Mouse (Mus musculus) thymus, postnatal 0 days (tissue): ENCODE measurements around the gene Tubg2. TPM values are rescaled to one million over a fixed set of nuclear protein-coding genes. Genes with fewer than 3 reads are reported as not detected.
A peak's percentile ranks its signal among the peaks of the same experiment; 100 is the strongest.
"Not testable (repeated sequence)": the region's sequence is repeated elsewhere in the genome, so short reads cannot be mapped to it uniquely, and the experiment has no call there.

ENCODE experiments used
- DNase-seq: peaks from one replicate; pipeline ENCODE4 v3.0.0-alpha.2; 2015; ENCODE audit warnings: low spot score
- polyA plus RNA-seq: library from polyadenylated mRNA; unstranded; fragments of >200 nt; fragmentation: Nextera tagmentation; extraction: Ambion mirVana; gene quantifications from 2 replicates; pipeline ENCODE4 v1.2.1, GENCODE M21; 2015

Tubg2 gene
- polyA plus RNA-seq, 1 experiment from 2014 or later = 1.6 TPM

DNA sequence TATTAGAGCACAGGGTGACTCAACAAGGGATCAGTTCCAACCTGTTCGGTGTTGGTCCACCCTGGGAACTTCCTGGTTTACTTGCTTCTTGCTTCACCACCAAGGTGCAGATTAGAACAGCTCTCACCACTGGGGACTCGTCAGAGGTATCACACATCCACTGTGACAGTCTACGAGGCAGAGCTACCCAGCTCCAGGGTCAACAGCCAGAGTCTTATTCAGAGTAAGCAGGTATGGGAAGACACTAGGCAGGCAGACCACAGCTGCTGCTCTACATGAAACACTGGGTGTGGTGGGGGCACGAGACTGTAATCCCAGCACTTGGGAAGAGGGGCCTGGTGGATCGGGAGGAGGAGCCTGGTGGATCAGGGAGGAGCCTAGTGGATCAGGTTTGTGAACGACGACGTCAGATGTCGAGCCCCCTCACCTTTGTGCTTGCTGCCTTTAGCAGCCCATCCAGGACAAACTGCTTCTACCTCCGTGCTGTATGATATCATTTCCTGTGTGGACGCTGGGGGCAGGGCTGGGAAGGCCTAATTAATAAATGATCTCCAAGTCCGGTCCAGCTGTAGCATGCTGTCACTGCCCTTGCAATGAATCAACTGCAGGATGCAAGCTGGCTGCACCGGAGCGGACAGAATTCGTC is 17.0 kb upstream of the Tubg2 start:
- DNase-seq = no peak

DNA sequence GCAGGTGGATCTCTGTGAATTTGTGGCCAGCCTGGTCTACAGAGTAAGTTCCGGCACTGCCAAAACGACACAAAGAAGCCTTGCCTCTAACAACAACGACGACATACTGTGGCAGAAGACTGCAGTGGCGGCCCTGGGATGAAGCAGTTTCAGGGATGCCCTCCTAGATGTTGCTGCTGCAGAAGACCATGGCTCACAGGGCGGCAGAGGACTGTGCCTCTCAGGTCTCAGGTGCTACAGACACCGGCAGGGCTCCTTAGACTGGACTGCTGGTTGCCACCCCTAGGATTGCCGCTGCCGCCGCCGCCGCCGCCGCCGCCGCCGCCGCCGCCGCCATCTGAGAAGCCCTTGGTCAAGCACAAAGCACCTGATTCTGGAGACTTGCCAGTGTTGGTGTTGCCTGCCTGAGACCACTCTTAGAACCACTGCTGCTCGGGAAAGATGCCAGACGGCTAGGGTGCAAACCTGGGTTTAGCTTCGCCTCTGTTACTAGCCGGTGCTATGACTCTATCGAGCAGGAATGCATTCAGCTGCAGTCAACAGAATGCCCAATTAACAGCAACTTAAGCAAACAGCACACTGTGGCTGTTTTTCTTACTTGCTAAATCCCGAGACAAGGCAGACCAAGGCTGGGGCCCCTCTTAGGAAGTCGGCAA is 15.4 kb upstream of the Tubg2 start:
- DNase-seq = no peak

DNA sequence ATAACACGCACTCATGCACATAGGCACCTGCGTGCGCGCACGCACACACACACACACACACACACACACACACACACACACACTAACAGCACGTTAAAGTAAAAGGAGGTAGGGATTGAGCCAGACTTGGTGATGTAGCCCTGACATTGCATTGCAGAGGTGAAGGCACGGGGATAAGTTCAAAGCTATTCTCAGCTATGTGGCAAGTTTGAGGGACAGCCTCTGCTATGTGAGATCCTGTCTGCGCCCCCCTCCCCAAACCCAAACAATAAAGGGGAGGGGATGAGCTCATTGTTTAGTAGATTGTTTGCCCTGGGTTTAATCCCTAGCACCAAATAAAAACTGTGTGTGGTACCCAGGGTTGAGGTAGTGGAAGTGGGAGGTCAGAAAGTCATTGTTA is 14.6 kb upstream of the Tubg2 start:
- no peak for DNase-seq

DNA sequence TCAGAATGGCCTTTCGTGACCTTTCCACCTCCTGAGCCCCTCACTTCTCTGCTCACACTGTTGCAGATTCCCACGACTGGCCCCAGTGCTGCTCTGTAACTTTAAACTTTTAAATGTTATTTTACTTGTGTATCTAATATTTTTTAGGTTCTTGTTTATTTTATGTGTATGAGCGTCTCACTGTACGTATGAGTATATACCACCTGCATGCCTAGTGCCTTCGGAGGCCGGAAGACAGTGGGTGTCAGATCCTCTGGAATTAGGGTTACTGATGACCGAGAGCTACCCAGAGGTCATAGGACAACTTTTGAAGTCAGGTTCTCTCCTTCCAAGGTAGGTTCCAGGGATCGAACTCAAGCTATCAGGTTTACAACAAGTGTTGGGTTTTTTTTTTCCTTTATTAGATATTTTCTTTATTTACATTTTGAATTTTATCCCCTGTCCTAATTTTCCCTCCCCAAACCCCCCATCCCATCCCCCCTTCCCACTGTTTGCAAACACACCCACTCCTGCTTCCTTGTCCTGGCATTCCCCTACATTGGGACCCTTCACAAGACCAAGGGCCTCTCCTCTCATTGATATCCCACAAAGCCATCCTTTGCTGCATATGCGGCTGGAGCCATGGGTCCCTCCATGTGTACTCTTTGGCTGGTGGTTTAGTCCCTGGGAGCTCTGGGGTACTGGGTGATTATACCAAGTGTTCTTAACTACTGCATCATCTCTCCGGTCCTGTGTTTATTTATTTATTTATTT is 13.3 kb upstream of the Tubg2 start:
- no peak for DNase-seq

DNA sequence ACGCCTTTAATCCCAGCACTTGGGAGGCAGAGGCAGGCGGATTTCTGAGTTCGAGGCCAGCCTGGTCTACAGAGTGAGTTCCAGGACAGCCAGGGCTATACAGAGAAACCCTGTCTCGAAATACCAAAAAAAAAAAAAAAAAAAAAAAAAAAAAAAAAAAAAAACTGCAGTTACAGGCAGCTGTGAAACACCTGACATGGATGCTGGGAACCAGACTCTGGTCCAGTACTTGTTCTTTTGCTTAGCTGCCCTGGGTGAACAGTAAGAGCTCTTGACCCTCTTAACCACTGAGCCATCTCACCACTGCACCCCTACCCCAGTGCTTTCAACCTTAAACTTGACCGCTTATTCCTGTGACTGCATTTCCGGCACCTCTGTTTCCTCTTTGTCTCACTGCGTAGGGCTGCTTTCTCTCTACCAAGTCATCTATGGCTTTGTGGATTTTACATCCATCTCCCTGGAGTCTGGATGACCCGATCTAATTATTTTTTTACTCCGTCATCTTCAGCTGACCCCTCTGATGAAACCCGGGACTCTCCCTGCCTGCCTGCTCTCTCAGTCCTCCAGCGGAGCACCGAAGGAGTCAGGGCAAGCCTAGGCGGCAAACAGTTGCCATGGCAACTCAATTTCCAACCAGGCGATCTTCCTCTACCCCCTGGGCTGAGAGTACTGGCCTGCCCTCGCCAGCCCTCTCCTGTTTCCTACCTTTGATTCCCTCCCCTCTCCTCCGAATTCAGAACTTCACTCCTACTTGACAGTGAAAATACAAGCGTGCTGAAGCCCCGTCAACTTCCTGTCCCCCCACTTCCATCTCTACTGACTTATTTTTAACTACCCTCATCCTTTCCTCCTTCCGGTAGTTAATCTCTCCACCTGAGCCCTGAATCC is 12.1 kb upstream of the Tubg2 start:
- peak; percentile 67 for DNase-seq

DNA sequence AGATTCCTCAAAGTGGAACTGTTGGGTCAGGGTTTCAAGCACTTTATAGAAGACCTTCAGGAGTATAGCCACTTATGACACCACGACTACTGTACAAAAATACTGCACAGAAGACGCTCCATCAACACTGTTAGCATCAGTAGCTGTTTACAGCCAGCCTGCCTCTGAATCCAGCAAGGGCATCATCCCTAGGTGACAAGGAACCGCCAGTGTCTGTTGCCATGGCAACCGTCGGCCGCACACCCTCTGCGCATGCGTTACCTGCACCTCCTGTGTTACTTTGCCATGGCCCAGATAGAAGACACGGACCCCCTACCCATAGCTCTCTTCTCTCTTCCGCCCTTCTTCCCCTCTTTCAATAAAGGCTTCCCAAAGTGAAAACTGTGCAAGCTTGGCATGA is 9.3 kb upstream of the Tubg2 start:
- DNase-seq = peak; percentile 56

DNA sequence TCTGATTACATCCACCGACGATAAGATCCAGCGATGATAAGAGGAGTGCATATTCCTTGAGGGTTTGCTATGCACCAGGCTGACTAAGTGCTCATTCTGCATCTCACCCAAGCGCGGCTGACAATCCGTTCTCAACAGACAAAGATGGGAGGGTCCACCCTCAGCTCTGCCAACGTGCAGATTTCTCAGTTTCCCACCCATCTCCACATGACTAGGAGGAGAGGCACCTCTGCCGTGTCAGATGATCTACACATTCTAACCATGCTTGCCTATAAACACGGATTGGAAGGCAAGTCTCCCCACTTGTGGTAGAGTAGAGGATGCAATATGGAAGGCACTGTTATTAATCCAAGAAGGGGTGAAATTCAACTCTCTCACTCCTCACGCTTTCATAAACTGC is 7.0 kb upstream of the Tubg2 start:
- no peak for DNase-seq

DNA sequence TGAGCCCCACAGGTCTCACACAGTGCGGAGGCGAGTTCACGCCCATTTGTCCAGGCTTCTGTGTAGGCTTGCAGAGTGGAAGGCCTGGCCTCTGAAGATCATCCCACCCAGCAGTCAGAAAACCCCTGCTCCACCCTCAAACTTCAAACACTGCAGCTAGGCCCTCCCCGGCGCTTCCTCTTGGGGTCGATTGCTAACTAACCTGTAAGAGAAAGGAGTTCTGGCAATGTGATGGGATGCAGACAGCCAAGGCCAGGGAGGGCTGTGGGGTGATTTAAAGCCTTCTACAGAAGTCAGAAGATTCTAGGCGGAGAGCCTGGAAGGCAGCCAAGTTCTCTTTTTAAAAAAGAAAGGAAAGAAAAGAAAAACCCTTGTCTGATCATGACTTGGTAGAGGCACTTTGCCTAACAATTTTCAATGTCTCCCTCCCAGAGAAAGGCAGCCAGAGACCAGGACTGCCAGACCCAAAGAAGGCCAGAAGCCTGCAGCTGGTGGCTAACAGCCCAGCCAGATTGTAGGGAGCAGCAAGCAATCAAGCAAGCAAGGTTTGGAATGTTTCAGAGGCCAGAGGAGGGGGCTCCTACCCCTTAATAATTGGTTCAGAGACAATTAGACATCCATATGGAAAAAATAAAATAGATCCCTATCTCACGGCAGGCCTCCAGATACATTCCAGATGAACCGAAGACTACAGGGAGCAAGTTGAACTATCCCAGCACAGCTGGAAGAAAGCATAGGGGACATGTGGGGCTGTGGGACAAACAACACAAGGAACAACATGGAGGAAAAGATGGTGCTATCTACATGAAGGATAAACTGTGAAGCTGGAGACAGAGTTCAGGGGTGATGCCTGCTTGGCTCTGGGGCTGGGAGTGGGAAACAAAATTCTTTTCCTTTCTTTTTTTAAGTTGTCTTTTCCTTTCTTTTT is 6.3 kb upstream of the Tubg2 start:
- no peak for DNase-seq

DNA sequence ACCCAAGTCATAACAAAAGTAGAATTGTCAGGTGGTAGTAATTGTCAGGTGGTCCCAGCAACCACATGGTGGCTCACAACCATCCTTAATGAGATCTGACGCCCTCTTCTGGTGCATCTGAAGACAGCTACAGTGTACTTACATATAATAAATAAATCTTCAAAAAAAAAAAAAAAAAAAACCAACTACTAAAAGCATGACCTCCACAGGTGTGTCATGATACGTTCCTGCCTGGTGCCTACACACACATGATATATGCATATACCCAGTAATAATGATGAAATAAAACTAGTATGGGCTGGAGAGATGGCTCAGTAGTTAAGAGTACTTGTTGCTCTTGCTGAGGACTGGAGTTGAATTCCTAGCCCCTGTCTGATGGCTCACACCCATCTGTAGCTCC is 4.6 kb upstream of the Tubg2 start:
- DNase-seq = no peak

DNA sequence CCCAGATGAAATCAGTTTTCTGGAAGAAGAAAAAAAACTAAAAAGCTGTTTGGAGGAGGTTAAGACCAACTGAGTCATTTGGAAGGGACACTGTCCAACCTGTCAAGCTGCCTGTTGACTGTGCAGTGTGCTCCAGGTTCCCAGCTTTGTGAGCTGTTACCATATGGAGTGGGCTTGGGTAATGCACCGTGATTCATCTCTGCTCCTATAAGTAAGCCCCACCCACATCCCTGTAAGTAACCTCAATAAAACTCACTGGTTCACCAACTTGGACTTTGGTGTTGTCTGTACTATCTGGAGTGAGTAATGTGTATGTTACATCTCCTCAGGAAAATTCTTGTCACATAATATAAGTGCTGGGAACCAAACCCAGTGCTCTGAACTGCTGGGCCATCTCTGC is 2.9 kb upstream of the Tubg2 start:
- DNase-seq = no peak

DNA sequence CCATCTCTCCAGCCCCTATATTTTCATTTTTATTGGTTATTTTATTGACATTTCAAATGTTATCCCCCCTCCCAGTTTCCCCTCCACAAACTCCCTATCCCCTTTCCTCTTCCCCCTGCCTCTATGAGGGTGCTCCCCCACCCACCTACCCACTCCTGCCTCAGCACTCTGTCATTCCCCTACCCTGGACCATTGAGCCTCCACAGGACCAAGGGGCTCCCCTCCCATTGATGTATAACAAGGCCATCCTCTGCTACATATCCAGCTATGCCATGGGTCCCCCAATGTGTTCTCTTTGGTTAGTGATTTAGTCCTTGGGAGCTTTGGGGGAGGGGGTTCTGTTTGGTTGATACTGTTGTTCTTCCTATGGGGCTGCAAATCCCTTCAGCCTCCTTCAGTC is 1.1 kb upstream of the Tubg2 start:
- DNase-seq = no peak

DNA sequence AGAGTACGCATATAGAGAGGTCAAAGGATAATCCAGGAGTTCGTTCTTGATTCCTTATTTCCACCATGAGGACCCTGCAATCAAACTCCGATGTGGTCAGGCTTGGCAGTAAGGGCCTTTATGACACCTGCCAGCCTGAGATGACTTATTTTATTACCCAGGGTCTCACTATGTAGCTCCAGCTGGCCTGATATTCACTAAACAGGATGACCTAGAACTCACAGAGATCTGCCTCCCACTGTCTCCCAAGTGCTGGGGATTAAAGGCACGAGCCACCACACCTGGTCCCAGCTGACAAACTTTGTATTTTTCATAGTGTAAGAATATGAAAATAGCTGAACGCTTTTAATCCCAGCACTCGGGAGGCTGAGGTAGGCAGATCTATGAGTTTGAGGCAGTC is 556 bp upstream of the Tubg2 start:
- no peak for DNase-seq

DNA sequence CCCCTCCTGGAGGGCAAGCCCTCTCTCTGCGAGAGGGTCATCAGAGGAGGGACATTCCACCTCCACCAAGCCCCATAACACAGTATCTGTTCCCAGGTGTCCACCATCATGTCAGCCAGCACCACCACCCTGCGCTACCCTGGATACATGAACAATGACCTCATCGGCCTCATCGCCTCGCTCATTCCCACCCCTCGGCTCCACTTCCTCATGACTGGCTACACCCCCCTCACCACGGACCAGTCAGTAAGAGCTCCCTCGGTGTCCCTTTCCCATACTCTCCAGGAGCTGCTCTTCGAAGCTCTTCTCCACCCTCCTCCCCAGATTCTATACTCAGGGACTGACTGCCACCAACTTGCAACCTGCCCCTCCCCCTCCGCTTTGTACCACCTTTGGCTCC is 4.4 kb downstream of the Tubg2 start:
- DNase-seq = not testable (repeated sequence)

DNA sequence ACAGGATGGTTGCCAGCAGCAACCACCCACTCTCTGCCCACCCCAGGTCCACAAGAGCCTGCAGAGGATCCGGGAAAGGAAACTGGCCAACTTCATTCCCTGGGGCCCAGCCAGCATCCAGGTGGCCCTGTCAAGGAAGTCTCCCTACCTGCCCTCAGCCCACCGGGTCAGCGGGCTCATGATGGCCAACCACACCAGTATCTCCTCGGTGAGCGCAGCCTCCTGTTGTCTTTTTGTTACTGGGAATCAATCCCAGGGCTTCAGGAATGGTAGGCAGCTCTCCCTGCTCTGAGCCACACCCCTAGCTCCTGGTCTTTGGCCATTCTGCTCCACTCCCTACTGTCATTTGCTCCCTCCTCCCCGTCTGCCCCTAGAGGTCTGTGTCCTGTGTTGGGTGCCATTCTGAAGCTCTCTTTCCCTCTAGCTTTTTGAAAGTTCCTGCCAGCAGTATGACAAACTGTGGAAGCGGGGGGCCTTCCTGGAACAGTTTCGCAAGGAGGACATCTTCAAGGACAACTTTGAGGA is 5.3 kb downstream of the Tubg2 start:
- not testable (repeated sequence) for DNase-seq

DNA sequence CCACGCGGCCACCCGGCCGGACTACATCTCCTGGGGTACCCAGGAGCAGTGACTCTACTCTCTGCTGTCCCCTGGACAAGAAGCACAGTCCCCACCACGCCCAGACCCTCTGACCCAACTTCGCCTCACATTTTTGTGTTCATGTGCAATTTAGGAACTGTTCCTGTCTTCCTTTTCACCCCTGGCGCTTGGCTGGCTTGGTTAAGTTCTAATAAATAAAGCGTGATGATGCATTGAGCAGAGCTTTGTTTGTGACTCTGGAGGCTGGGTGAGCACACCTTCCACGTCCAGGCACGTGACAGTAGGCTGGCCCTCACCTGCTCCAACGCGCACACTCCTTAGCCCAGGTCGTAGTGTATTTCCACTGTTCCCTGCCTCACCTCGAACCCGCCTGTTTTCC is 5.8 kb downstream of the Tubg2 start:
- no peak for DNase-seq

DNA sequence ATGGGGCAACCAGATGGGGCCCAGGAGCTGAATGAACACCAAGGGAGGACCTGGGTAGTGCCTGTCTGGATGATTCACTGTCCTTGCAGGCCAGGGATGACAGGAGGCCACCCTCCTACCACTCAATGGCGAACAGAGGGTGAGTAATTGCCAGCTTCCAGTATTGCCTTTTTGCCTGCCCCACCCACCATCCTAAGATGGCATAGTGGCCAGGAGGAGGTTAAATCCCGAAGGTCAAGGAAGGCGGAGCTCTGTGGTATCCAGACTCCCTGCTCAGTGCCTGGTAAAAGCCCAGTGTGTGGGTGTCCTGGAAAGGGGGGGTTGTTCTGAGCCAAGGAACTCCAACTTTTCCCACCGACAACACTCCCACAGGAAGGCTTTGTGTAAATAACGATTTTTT is 6.6 kb downstream of the Tubg2 start:
- DNase-seq = no peak

DNA sequence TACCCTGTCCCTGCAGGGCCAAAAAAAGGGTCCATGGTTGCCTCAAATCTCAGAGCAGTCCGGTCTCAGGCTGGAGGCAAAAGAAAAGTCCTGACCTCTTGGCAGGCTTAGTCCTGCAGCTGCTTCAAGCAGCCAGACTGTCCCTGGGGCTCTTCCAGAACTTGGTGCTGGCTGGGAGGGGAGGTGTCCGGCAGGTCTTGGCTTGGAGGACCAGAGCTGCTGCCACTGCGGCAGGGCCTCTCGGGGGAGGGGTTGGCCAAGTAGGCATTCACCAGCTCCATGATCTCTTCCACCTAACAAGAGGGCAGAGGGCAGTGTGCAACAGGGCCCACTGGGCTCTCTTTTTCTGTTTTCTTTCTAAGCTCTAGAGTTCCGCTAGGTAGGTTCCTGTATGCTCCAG is 7.1 kb downstream of the Tubg2 start:
- no peak for DNase-seq

DNA sequence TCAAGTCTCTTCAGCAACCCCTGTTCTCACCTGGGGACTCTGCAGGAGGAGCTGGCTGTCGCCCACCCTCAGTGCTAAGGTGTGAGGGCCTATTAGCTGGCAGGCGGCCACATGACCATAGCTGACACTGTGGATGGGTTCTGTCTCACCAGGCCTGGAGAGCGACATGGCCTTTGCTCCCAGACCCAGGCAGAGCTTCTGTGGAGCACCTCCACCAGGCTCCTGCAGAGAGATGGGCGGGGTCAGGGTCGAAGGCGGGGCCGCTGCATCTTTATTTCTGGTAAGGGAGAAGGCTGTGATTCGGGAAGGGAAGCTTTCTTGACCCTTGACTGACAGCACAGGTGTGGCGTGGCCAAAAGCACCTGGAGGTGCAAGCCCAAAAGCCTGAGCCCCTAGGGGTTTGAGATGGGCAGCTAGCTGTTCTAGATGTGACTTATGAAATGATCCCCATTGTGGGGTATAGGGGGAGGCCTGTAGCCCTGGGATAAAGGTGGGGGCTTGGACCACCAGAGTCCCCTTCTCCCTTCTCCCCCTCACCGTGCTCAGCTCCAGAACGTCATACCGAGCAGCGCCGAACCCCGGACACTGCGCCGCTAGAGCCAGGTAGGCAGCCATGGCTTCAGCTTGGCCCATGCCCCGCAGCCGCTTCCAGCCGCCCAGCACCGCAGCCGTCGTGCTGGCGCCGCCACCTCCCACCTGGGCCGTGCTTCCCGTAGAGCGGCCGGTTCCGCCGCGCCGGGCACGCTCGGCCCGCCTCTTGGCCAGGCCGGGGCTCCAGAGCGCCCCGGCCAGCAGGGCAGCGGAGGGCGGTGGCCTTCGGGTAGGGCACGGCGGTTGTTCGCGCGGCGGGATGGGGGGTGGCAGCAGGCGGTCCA is 8.0 kb downstream of the Tubg2 start:
- DNase-seq = no peak

DNA sequence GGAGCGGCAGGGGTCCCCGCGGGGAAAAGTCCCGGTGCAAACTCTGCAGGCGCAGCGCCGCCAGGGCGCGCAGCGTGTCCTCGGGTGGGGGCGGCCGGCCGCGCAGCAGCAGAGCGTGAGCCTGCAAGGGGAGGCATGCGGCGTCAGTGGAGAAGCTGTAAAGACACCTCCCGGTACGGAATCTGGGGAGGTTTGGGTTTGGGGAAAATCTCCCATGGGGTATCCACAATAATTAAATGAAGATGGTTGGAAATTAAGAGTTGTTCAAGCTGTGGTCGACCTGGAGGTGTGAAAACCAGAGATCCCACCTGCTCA is 8.6 kb downstream of the Tubg2 start:
- no peak for DNase-seq
